Mouse (Mus musculus): Measurements from ENCODE around the gene Mecom.

DNA sequence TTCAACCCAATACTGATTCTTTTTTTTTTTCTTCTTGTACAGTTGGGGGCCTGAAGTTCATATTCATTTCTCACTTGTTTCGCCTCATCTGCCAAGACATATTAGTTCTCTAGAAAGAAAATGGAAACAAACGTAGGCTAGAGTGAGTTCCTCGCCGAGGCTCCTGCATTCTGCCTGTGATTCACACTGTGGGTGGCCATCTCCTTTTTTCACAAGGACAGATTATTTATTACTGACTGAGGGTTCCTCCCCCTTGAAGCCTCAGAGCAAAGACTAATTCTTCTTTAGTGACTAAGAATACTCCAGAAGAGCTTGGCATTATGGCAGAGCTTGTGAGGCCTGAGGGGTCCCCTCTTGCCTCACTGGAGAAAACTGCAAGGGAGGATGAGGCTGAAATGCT is 167.5 kb downstream of the Mecom start:
- TF ChIP-seq POLR2A (IDR thresholded peaks at IDR 0.05; ENCODE audit: extremely low read depth, insufficient read depth, low read length) (no peak), CTCF (IDR thresholded peaks at IDR 0.05; ENCODE audit: extremely low read depth, insufficient read depth, low read length) (no peak)

Measured in cortical plate, adult 2 months (tissue).